Mouse (Mus musculus) liver, adult 2 months (tissue): ENCODE data around the gene Lilr4b.

Experiments
- CTCF ChIP-seq: fragments of 200-500 bp; IDR thresholded peaks from 2 replicates; pipeline ENCODE4 v1.5.1; 2011; ENCODE audit warnings: low read depth, low read length, control low read depth
- POLR2A ChIP-seq: fragments of 200-500 bp; IDR thresholded peaks from 2 replicates; pipeline ENCODE4 v1.6.1; 2011; ENCODE audit warnings: low read length, control low read depth; ENCODE audit not compliant: insufficient read depth; ENCODE audit errors: extremely low read depth

DNA sequence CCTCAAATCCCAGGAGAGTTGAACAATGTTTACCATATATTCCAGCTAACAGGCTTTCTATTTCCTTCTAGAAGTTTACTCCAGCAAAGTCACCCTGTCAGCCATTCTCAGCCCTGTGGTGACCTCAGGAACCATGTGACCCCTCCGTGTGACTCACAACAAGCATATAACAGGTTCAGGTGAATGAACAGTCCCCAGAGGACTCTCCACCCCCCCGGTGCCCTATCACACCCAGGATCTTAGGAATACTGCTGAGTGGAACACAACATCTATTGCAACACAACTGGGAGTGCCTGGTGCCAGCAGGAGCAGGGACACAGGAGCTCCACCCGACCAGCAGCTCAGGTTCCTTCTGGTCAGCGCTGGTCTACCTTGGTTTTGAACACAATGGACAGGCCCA is 28.8 kb upstream of the Lilr4b start:
- TF ChIP-seq POLR2A (no peak), CTCF (no peak)
